Mouse (Mus musculus) heart, embryonic 10.5 days (tissue): ENCODE measurements around the gene Fam169b. TPM values are rescaled to one million over a fixed set of nuclear protein-coding genes. Genes with fewer than 3 reads are reported as not detected.
"Not testable (repeated sequence)": the region's sequence is repeated elsewhere in the genome, so short reads cannot be mapped to it uniquely, and the experiment has no call there.

ENCODE experiments used
- DNase-seq: peaks from one replicate; pipeline ENCODE4 v3.0.0-alpha.2; 2017; ENCODE audit warnings: low spot score
- H3K27ac ChIP-seq: fragments of 300-500 bp; sonication (generic); 2 replicates; pipeline ENCODE4 v1.5.1; 2016; ENCODE audit warnings: mild to moderate bottlenecking
- H3K27me3 ChIP-seq: fragments of 300-500 bp; sonication (generic); 2 replicates; pipeline ENCODE4 v1.6.1; 2016; ENCODE audit warnings: mild to moderate bottlenecking; ENCODE audit not compliant: poor library complexity, insufficient read depth, severe bottlenecking
- H3K36me3 ChIP-seq: fragments of 300-500 bp; sonication (generic); 2 replicates; pipeline ENCODE4 v1.6.1; 2016; ENCODE audit warnings: mild to moderate bottlenecking, moderate library complexity
- H3K4me1 ChIP-seq: fragments of 300-500 bp; sonication (generic); 2 replicates; pipeline ENCODE4 v1.6.1; 2016; ENCODE audit warnings: mild to moderate bottlenecking
- H3K4me3 ChIP-seq: fragments of 300-500 bp; sonication (generic); 2 replicates; pipeline ENCODE4 v1.5.1; 2016; ENCODE audit warnings: mild to moderate bottlenecking, moderate library complexity
- H3K9me3 ChIP-seq: fragments of 300-500 bp; sonication (generic); 2 replicates; pipeline ENCODE4 v1.6.1; 2016; ENCODE audit warnings: mild to moderate bottlenecking, moderate library complexity
- WGBS: fragments of 180-500 bp; shearing (Covaris S2); methylation state at CpG from one replicate; pipeline ENCODE4 v1.1.7; 2016; 5-methylcytosine and 5-hydroxymethylcytosine counted together
- polyA plus RNA-seq: library from polyadenylated mRNA; unstranded; fragments of >200 nt; fragmentation: Nextera tagmentation; extraction: Ambion mirVana; gene quantifications from 2 replicates; pipeline ENCODE4 v1.2.1, GENCODE M21; 2016

Fam169b gene
- polyA plus RNA-seq, 1 experiment from 2014 or later = 0.19 TPM

- Histone ChIP-seq H3K36me3 (no peaks in the 10 kb centered on the region), H3K4me3 (no peak overlapping the region), H3K4me1 (peaks cover 13% of the 10 kb centered on the region), H3K9me3 (no peaks in the 10 kb centered on the region), H3K27ac (no peak overlapping the region), H3K27me3 (peaks cover 35% of the 10 kb centered on the region)
- DNase-seq = no peak
- 77% methylated on average over 5 of the region's 5 CpGs for WGBS
Measured at GRCm38 (mm10) chr7:68281341-68281740, 7.7 kb downstream of the Fam169b start.

DNA sequence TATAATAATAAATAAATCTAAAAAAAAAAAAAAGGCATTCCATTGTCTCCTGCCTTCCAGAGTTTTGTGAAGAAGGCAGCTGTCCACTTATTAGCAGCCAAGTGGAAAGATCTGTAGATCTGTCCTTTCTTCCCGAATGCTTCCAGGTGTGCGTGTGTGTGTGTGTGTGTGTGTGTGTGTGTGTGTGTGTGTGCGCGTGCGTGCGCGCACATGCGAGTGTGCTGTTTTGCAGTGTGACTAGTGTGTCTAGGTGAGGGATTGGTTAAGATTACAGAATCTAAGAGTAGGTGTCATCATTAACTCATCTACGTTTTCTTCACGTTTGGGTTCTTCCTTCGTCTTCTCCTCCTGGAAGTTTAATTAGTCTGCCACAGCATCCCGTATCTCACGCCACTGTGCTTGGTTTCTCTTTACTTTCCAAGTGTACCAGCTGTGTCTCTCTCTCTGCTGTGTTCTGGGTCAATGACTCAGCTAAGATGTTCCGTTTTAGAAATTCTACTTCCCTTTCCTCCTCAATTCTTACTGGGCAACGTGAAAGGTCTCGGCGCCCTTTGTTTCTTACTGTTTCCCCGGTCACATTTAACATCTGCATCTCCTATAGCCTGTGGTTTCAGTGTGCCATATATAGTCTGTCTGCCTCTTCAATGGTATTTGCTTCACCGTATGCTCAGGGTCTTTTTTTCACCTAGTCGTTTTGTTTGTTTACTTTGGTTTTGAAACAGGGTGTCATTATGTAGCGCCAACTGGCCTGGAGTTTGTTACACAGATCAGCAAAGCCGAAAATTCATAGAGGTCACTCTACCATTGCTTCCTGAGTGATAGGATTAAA is 8.9 kb downstream of the Fam169b start:
- H3K27ac ChIP-seq = no peak overlapping the region
- H3K9me3 ChIP-seq = no peaks in the 10 kb centered on the region
- 82% methylated on average over 22 of the region's 22 CpGs for WGBS
- no peaks in the 10 kb centered on the region for H3K36me3 ChIP-seq
- peaks cover 11% of the 10 kb centered on the region for H3K4me1 ChIP-seq
- no peak overlapping the region for H3K4me3 ChIP-seq
- H3K27me3 ChIP-seq = peaks cover 24% of the 10 kb centered on the region
- DNase-seq = no peak

GRCm38 (mm10) chr7:68283133-68283520 is 9.5 kb downstream of the Fam169b start:
- not testable (repeated sequence) for H3K27ac ChIP-seq, H3K4me3 ChIP-seq, H3K9me3 ChIP-seq, H3K36me3 ChIP-seq, DNase-seq
- Histone ChIP-seq H3K27me3 (peaks cover 19% of the 10 kb centered on the region), H3K4me1 (peaks cover 11% of the 10 kb centered on the region)
- WGBS = 71% methylated on average over 4 of the region's 4 CpGs

- H3K27ac ChIP-seq = no peak overlapping the region
- H3K4me1 ChIP-seq = peaks cover 11% of the 10 kb centered on the region
- no peak overlapping the region for H3K4me3 ChIP-seq
- H3K36me3 ChIP-seq = no peaks in the 10 kb centered on the region
- DNase-seq = no peak
- H3K9me3 ChIP-seq = no peaks in the 10 kb centered on the region
- H3K27me3 ChIP-seq = peaks cover 13% of the 10 kb centered on the region
- WGBS = 84% methylated on average over 7 of the region's 7 CpGs
Measured at GRCm38 (mm10) chr7:68283776-68284175, 10.1 kb downstream of the Fam169b start.

DNA sequence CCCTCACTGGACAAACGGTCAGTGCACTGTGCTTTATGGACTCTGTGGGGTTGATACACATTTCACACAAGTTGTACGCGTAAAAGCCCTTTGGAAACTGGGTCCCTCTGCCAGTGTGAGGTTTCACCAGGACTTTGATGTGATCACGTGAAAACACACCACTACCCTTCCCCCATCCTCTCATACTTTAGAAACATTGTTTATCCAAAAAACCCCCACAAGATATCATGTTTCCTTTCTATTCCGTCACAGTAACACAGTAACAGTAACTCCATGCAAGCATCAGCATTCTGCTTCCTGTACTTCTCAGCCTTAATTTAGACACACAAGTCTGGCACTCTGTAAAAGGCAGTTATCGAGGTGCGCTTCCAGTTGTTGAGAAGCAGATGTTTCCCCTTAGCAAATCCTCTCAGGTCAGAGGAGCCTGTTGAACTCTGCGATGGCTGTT is 12.2 kb downstream of the Fam169b start:
- 66% methylated on average over 8 of the region's 8 CpGs for WGBS
- Histone ChIP-seq H3K9me3 (no peaks in the 10 kb centered on the region), H3K27ac (no peak overlapping the region), H3K27me3 (no peaks in the 10 kb centered on the region), H3K4me1 (peaks cover 11% of the 10 kb centered on the region), H3K36me3 (no peaks in the 10 kb centered on the region), H3K4me3 (no peak overlapping the region)
- no peak for DNase-seq

GRCm38 (mm10) chr7:68286526-68287481 is 13.2 kb downstream of the Fam169b start:
- Histone ChIP-seq H3K9me3 (no peaks in the 10 kb centered on the region), H3K4me3 (no peak overlapping the region), H3K36me3 (no peaks in the 10 kb centered on the region), H3K4me1 (peaks cover 11% of the 10 kb centered on the region), H3K27ac (no peak overlapping the region), H3K27me3 (no peaks in the 10 kb centered on the region)
- 94% methylated on average over 24 of the region's 24 CpGs for WGBS
- no peak for DNase-seq

DNA sequence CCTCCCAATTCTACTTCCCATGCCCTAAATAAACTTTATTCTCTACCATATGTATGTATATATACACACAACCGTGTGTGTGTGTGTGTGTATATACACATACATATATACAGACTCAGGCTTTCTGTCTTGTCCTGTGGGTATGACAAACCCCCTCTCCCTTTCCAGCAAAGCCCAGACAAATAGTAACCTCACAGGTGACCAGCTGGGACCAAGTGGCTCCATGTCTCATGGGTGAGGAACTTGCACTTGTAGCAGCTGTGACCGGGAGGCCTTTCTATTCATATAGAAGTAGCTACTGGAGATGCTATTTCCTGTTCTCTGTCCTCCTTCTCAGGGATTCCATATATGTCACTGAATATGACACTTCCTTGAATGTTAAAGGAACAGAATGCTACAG is 13.9 kb downstream of the Fam169b start:
- WGBS = 78% methylated on average over 2 of the region's 2 CpGs
- no peak for DNase-seq
- H3K27ac ChIP-seq = no peak overlapping the region

GRCm38 (mm10) chr7:68288000-68288399 is 14.4 kb downstream of the Fam169b start:
- H3K4me1 ChIP-seq, H3K4me3 ChIP-seq, DNase-seq, H3K27me3 ChIP-seq, H3K36me3 ChIP-seq, H3K9me3 ChIP-seq, H3K27ac ChIP-seq: not testable (repeated sequence)
- WGBS = 92% methylated on average over 4 of the region's 4 CpGs

More for the DNA sequence above, 13.9 kb downstream of the Fam169b start:
- Histone ChIP-seq H3K9me3 (no peaks in the 10 kb centered on the region), H3K4me3 (no peak overlapping the region), H3K4me1 (peaks cover 11% of the 10 kb centered on the region), H3K36me3 (no peaks in the 10 kb centered on the region), H3K27me3 (no peaks in the 10 kb centered on the region)

DNA sequence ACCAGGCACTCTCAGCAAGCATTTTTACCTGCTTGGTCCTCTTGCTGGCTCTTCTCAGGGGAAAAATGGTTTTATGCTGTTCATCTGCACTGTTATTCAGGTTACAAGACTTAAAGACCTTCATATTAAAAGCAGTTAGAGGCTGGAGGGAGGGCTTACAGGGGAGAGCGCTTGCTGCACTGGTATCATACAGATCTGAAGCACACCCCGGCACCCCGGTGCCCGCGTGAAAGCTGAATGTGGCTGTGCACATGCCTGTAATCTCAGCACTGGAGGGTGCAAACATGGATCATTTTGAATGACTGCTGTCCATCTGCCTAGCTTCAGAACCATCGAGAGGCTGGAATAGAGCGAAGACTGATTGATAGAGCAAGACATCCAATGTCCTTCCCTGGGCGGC is 15.4 kb downstream of the Fam169b start:
- H3K36me3 ChIP-seq = no peaks in the 10 kb centered on the region
- H3K27me3 ChIP-seq = no peaks in the 10 kb centered on the region
- no peak overlapping the region for H3K4me3 ChIP-seq
- H3K4me1 ChIP-seq = peaks cover 6% of the 10 kb centered on the region; the same call in 1 of the 2 replicates
- H3K27ac ChIP-seq = no peak overlapping the region
- no peaks in the 10 kb centered on the region for H3K9me3 ChIP-seq
- WGBS = 92% methylated on average over 8 of the region's 8 CpGs
- DNase-seq = no peak

GRCm38 (mm10) chr7:68291603-68292002 is 18.0 kb downstream of the Fam169b start:
- WGBS = 57% methylated on average over 1 of the region's 1 CpGs
- no peak overlapping the region for H3K27ac ChIP-seq
- 0 out of 2 replicates have a peak, but pooled peaks cover 3% of the 10 kb centered on the region for H3K4me1 ChIP-seq
- H3K27me3 ChIP-seq = no peaks in the 10 kb centered on the region
- H3K9me3 ChIP-seq = no peaks in the 10 kb centered on the region
- DNase-seq = no peak
- H3K36me3 ChIP-seq = no peaks in the 10 kb centered on the region
- H3K4me3 ChIP-seq = no peak overlapping the region

GRCm38 (mm10) chr7:68293997-68294789 is 20.6 kb downstream of the Fam169b start:
- Histone ChIP-seq H3K4me3 (no peak overlapping the region), H3K27ac (no peak overlapping the region), H3K4me1 (0 out of 2 replicates have a peak, but pooled peaks cover 6% of the 10 kb centered on the region), H3K9me3 (no peaks in the 10 kb centered on the region), H3K36me3 (no peaks in the 10 kb centered on the region), H3K27me3 (no peaks in the 10 kb centered on the region)
- DNase-seq = no peak
- WGBS = 69% methylated on average over 16 of the region's 16 CpGs

GRCm38 (mm10) chr7:68296487-68296886 is 22.8 kb downstream of the Fam169b start:
- 0 out of 2 replicates have a peak, but pooled peaks cover 7% of the 10 kb centered on the region for H3K4me1 ChIP-seq
- no peak for DNase-seq
- 84% methylated on average over 5 of the region's 5 CpGs for WGBS

More at GRCm38 (mm10) chr7:68296487-68296886, 22.8 kb downstream of the Fam169b start:
- no peaks in the 10 kb centered on the region for H3K36me3 ChIP-seq
- no peaks in the 10 kb centered on the region for H3K9me3 ChIP-seq
- no peak overlapping the region for H3K4me3 ChIP-seq
- H3K27me3 ChIP-seq = no peaks in the 10 kb centered on the region
- H3K27ac ChIP-seq = no peak overlapping the region
